8 mouse cellular contexts compared by ENCODE assay signal in genomic region chr2:45105922-45106851, GRCm38 (mm10). TPM values are rescaled to one million over a fixed set of nuclear protein-coding genes. Genes with fewer than 3 reads are reported as not detected.
DNase-seq lines count a peak whose midpoint lies in the region; ATAC-seq and TF ChIP-seq lines count a peak whose summit lies in the region.

No protein-coding gene starts in this region.

- no peaks in the 10 kb centered on the region for H3K9me3 ChIP-seq in liver, embryonic 12.5 days (replicated peaks)

- no peaks in the 10 kb centered on the region for H3K27me3 ChIP-seq in spleen, adult 2 months (ENCODE audit: control insufficient read depth, insufficient read depth, low read length)
- 0 out of 2 replicates have a peak, but pooled peaks cover 6% of the 10 kb centered on the region for H3K27me3 ChIP-seq in liver, embryonic 12.5 days (replicated peaks)

- TF ChIP-seq POLR2A in spleen, adult 2 months (IDR thresholded peaks at IDR 0.05; ENCODE audit: low read depth, low read length), result no peak

- peaks cover 4% of the 10 kb centered on the region for H3K36me3 ChIP-seq in spleen, adult 2 months (ENCODE audit: control insufficient read depth, insufficient read depth, low read length)
- peaks cover 30% of the 10 kb centered on the region for H3K36me3 ChIP-seq in liver, embryonic 12.5 days

- H3K4me1 ChIP-seq in spleen, adult 2 months (ENCODE audit: control insufficient read depth, insufficient read depth, insufficient read length), result peaks cover 4% of the 10 kb centered on the region; the same call in 1 of the 2 replicates
- H3K4me1 ChIP-seq in liver, embryonic 12.5 days, result peaks cover 75% of the 10 kb centered on the region

- peak overlapping the region; percentile 94 for H3K4me2 ChIP-seq in liver, embryonic 12.5 days

- 0 out of 2 replicates have a peak overlapping the region, but pooled peaks have one; percentile 5 for H3K9ac ChIP-seq in liver, embryonic 12.5 days

- 67% methylated on average over 7 of the region's 7 CpGs for WGBS in spleen, adult 2 months
- WGBS in liver, embryonic 12.5 days (ENCODE audit: insufficient replicate concordance), result 52% methylated on average over 7 of the region's 7 CpGs

- peak; percentile 20 for DNase-seq in gastrocnemius, adult 18-20 months (ENCODE audit: low spot score)
- no peak for DNase-seq in gastrocnemius, postnatal 4 days (ENCODE audit: low spot score in 2 of 2)
- DNase-seq in spleen, adult 2 months (ENCODE audit: low read depth in 1 of 2, low spot score in 2 of 2), result no peak
- DNase-seq in spleen, postnatal 36 days (ENCODE audit: low spot score in 2 of 2), result no peak
- DNase-seq in thymus, postnatal 10 days (ENCODE audit: low spot score in 2 of 2), result no peak
- no peak for DNase-seq in thymus, postnatal 25 days
- no peak for DNase-seq in right cerebral cortex, postnatal 10 days (ENCODE audit: low spot score in 2 of 2)

- no peak for ATAC-seq in liver, embryonic 12.5 days

- peak overlapping the region; percentile 67 for H3K27ac ChIP-seq in spleen, adult 2 months (ENCODE audit: insufficient read depth, low read length)
- H3K27ac ChIP-seq in liver, embryonic 12.5 days, result peak overlapping the region; percentile 41

- TF ChIP-seq CTCF in spleen, adult 2 months (IDR thresholded peaks at IDR 0.05; ENCODE audit: extremely low read depth, insufficient read depth, insufficient read length, insufficient replicate concordance), result no peak

- no peak overlapping the region for H3K4me3 ChIP-seq in spleen, adult 2 months (ENCODE audit: extremely low read depth, insufficient read depth, insufficient read length)
- peak overlapping the region; percentile 13; the same call in 1 of the 2 replicates for H3K4me3 ChIP-seq in liver, embryonic 12.5 days

RNA-seq across cellular contexts. Expression of gene Zeb2, which starts 11.0 kb away (rescaled TPM):
- total RNA-seq in gastrocnemius, adult 18-20 months (2021), result 10 to 100 TPM; 34.8 to 49.2 TPM
- 100 to 1,000 TPM; 146 to 156 TPM for total RNA-seq in gastrocnemius, postnatal 4 days (2021)
- 18.4 and 19.0 TPM in 2 replicates for polyA plus RNA-seq in spleen, adult 2 months (2012; rRNA removed)
- polyA plus RNA-seq in liver, embryonic 12.5 days (2016; fragmentation: Nextera tagmentation; extraction: Ambion mirVana), result 22.1 and 24.3 TPM in 2 replicates
